Mouse (Mus musculus) heart, adult 2 months (tissue): ENCODE measurements around the gene Tmem221. TPM values are rescaled to one million over a fixed set of nuclear protein-coding genes. Genes with fewer than 3 reads are reported as not detected.
A peak's percentile ranks its signal among the peaks of the same experiment; 100 is the strongest.

ENCODE experiments used
- DNase-seq, 2 experiments: peaks; one replicate each; pipeline ENCODE4 v3.0.0; 2021
- H3K27ac ChIP-seq: fragments of 200-600 bp; 2 replicates; pipeline ENCODE4 v1.8.1; 2022
- H3K27me3 ChIP-seq: fragments of 200-500 bp; 2 replicates; pipeline ENCODE4 v1.6.1; 2012; ENCODE audit warnings: mild to moderate bottlenecking, low read length, inconsistent platforms, mixed read lengths; ENCODE audit not compliant: control insufficient read depth, insufficient read depth
- H3K36me3 ChIP-seq: fragments of 200-500 bp; 2 replicates; pipeline ENCODE4 v1.6.1; 2012; ENCODE audit warnings: low read length, inconsistent platforms; ENCODE audit not compliant: control insufficient read depth, insufficient read depth
- H3K4me1 ChIP-seq: fragments of 200-500 bp; 2 replicates; pipeline ENCODE4 v1.6.1; 2011; ENCODE audit warnings: low read length; ENCODE audit not compliant: control insufficient read depth, insufficient read depth
- H3K4me3 ChIP-seq: fragments of 200-600 bp; 2 replicates; pipeline ENCODE4 v1.8.1; 2022
- H3K79me2 ChIP-seq: fragments of 200-500 bp; replicated peaks from 2 replicates; pipeline ENCODE4 v1.6.1; 2012; ENCODE audit warnings: mild to moderate bottlenecking, inconsistent platforms, low read length, moderate library complexity, mixed read lengths; ENCODE audit not compliant: control insufficient read depth, insufficient read depth
- H3K9ac ChIP-seq: fragments of 200-500 bp; 2 replicates; pipeline ENCODE4 v1.6.1; 2012; ENCODE audit warnings: low read depth, mild to moderate bottlenecking, control low read depth, inconsistent platforms, low read length, mixed read lengths
- CTCF ChIP-seq: fragments of 200-600 bp; IDR thresholded peaks from 2 replicates; pipeline ENCODE4 v1.8.1; 2022; ENCODE audit warnings: antibody characterized with exemption, mild to moderate bottlenecking, moderate library complexity
- EP300 ChIP-seq: fragments of 200-500 bp; IDR thresholded peaks from 2 replicates; pipeline ENCODE4 v1.6.1; 2011; ENCODE audit warnings: low read depth, low read length, control low read depth; ENCODE audit not compliant: insufficient read depth
- POLR2A ChIP-seq: fragments of 200-500 bp; IDR thresholded peaks from 2 replicates; pipeline ENCODE4 v1.6.1; 2011; ENCODE audit warnings: mild to moderate bottlenecking, low read depth, low read length, control low read depth; ENCODE audit not compliant: insufficient read depth
- WGBS: fragments of 180-500 bp; shearing (Covaris S2); methylation state at CpG from one replicate; pipeline ENCODE4 v1.1.7; 2018; 5-methylcytosine and 5-hydroxymethylcytosine counted together
- intact Hi-C: fragments of 180-260 bp; cut with DNase I; formaldehyde crosslinking; loops from one replicate; pipeline ENCODE4 v1.15.1; 2025
- polyA plus RNA-seq: library from polyadenylated mRNA; depleted of rRNA; stranded (reverse); fragments of >200 nt; gene quantifications from 2 replicates; pipeline ENCODE4 v1.2.3, GENCODE M21; 2012
- total RNA-seq, 2 experiments: library from RNA; stranded (reverse); gene quantifications; 2 replicates each; pipeline ENCODE4 v1.2.3; 2021

The Tmem221 gene
- total and polyA plus RNA-seq, 3 experiments: 0.16 to 0.51 TPM; not detected in 1

GRCm38 (mm10) chr8:71568941-71569340, 10.3 kb upstream of the Tmem221 start:
- H3K27me3 ChIP-seq: no peaks in the 10 kb centered on the region
- intact Hi-C loops: no loop called here
- H3K4me3 ChIP-seq: peak overlapping the region; percentile 64
- DNase-seq: no peak
- no peaks in the 10 kb centered on the region; the same call in 1 of the 2 replicates for H3K79me2 ChIP-seq
- peak overlapping the region; percentile 96 for H3K27ac ChIP-seq
- 33% methylated on average over 6 of the region's 6 CpGs for WGBS
- no peaks in the 10 kb centered on the region for H3K36me3 ChIP-seq
- peaks cover 4% of the 10 kb centered on the region for H3K4me1 ChIP-seq
- peak overlapping the region; percentile 67 for H3K9ac ChIP-seq
- TF ChIP-seq CTCF: no peak
- no peak for TF ChIP-seq POLR2A

GRCm38 (mm10) chr8:71568387-71568937, 9.8 kb upstream of the Tmem221 start, which contains the start of gene Slc27a1:
TSS of gene Slc27a1 (plus strand) at chr8:71568882.
- 18% methylated on average over 13 of the region's 13 CpGs for WGBS
- H3K4me3 ChIP-seq: peak within 1 kb of the TSS; percentile 64
- no peaks in the 10 kb centered on the region for H3K27me3 ChIP-seq

GRCm38 (mm10) chr8:71567587-71567986, 8.9 kb upstream of the Tmem221 start:
- WGBS: 45% methylated on average over 7 of the region's 7 CpGs
- DNase-seq: no peak
- no peaks in the 10 kb centered on the region; the same call in 1 of the 2 replicates for H3K27me3 ChIP-seq
- H3K27ac ChIP-seq: peak overlapping the region; percentile 96
- H3K9ac ChIP-seq: no peak overlapping the region
- H3K36me3 ChIP-seq: no peaks in the 10 kb centered on the region
- no peak overlapping the region for H3K4me3 ChIP-seq
- H3K79me2 ChIP-seq: no peaks in the 10 kb centered on the region; the same call in 1 of the 2 replicates
- intact Hi-C loops: no loop called here
- peaks cover 2% of the 10 kb centered on the region for H3K4me1 ChIP-seq
- TF ChIP-seq EP300 (no peak), POLR2A (no peak), CTCF (no peak)

More at GRCm38 (mm10) chr8:71568387-71568937, 9.8 kb upstream of the Tmem221 start, which contains the start of gene Slc27a1:
- DNase-seq: peak; percentile 84 to 87
- no peaks in the 10 kb centered on the region; the same call in 1 of the 2 replicates for H3K79me2 ChIP-seq
- peak within 1 kb of the TSS; percentile 67 for H3K9ac ChIP-seq
- TF ChIP-seq CTCF: no peak
- intact Hi-C loops: no loop called here
- H3K27ac ChIP-seq: peak within 1 kb of the TSS; percentile 96
- H3K4me1 ChIP-seq: peaks cover 4% of the 10 kb centered on the region
- no peaks in the 10 kb centered on the region for H3K36me3 ChIP-seq

GRCm38 (mm10) chr8:71566501-71566900, 7.8 kb upstream of the Tmem221 start, which contains the start of gene Nxnl1:
TSS of gene Nxnl1 (minus strand) at chr8:71566601.
- no peak for DNase-seq
- Histone ChIP-seq H3K36me3 (no peaks in the 10 kb centered on the region), H3K4me3 (no peak within 1 kb of the TSS), H3K9ac (no peak within 1 kb of the TSS), H3K4me1 (peaks cover 2% of the 10 kb centered on the region), H3K27ac (peak within 1 kb of the TSS; percentile 96), H3K27me3 (no peaks in the 10 kb centered on the region; the same call in 1 of the 2 replicates), H3K79me2 (no peaks in the 10 kb centered on the region; the same call in 1 of the 2 replicates)
- WGBS: 82% methylated on average over 3 of the region's 3 CpGs
- TF ChIP-seq CTCF: no peak
- TF ChIP-seq POLR2A: no peak
- no peak for TF ChIP-seq EP300
- intact Hi-C loops: no loop called here

GRCm38 (mm10) chr8:71563992-71564391, 5.3 kb upstream of the Tmem221 start:
- no peak overlapping the region for H3K9ac ChIP-seq
- intact Hi-C loops: no loop called here
- H3K79me2 ChIP-seq: no peaks in the 10 kb centered on the region
- peaks cover 2% of the 10 kb centered on the region for H3K4me1 ChIP-seq
- no peak overlapping the region for H3K4me3 ChIP-seq
- no peak for DNase-seq
- no peaks in the 10 kb centered on the region for H3K36me3 ChIP-seq
- WGBS: 93% methylated on average over 4 of the region's 4 CpGs
- no peak overlapping the region for H3K27ac ChIP-seq
- TF ChIP-seq CTCF: peak; percentile 42
- no peak for TF ChIP-seq EP300
- TF ChIP-seq POLR2A: no peak
- H3K27me3 ChIP-seq: no peaks in the 10 kb centered on the region; the same call in 1 of the 2 replicates

GRCm38 (mm10) chr8:71562751-71563150, 4.1 kb upstream of the Tmem221 start:
- TF ChIP-seq EP300: 0 out of 2 replicates have a peak, but pooled peaks have one; percentile 10
- no peak; the same call in 1 of the 2 replicates for TF ChIP-seq CTCF
- Histone ChIP-seq H3K27me3 (peaks cover 7% of the 10 kb centered on the region), H3K4me3 (peak overlapping the region; percentile 7; the same call in 1 of the 2 replicates), H3K79me2 (no peaks in the 10 kb centered on the region), H3K27ac (peak overlapping the region; percentile 8; the same call in 1 of the 2 replicates), H3K36me3 (no peaks in the 10 kb centered on the region), H3K9ac (peak overlapping the region; percentile 55), H3K4me1 (peaks cover 2% of the 10 kb centered on the region)
- peak; percentile 87 to 91 for DNase-seq
- intact Hi-C loops: no loop called here
- under 1% methylated on average over 33 of the region's 33 CpGs for whole genome bisulfite sequencing
